Mouse (Mus musculus) olfactory bulb, adult 2 months (tissue): ENCODE results near the gene Fbxo11. TPM values are rescaled to one million over a fixed set of nuclear protein-coding genes. Genes with fewer than 3 reads are reported as not detected.
"Not testable (repeated sequence)": the region's sequence is repeated elsewhere in the genome, so short reads cannot be mapped to it uniquely, and the experiment has no call there.

Experiments used
- H3K27ac ChIP-seq: fragments of 200-500 bp; 2 replicates; pipeline ENCODE4 v1.5.1; 2012; ENCODE audit warnings: low read depth, low read length; ENCODE audit not compliant: insufficient read depth
- H3K4me1 ChIP-seq: fragments of 200-500 bp; 2 replicates; pipeline ENCODE4 v1.6.1; 2012; ENCODE audit warnings: low read length; ENCODE audit not compliant: control insufficient read depth, insufficient read depth
- H3K4me3 ChIP-seq: fragments of 200-500 bp; 2 replicates; pipeline ENCODE4 v1.5.1; 2012; ENCODE audit warnings: mild to moderate bottlenecking, low read depth, low read length, moderate library complexity; ENCODE audit not compliant: insufficient read depth
- CTCF ChIP-seq: fragments of 200-500 bp; IDR thresholded peaks from 2 replicates; pipeline ENCODE4 v1.5.1; 2012; ENCODE audit warnings: low read depth, mild to moderate bottlenecking, low read length, moderate library complexity; ENCODE audit not compliant: insufficient read depth
- POLR2A ChIP-seq: fragments of 200-500 bp; IDR thresholded peaks from 2 replicates; pipeline ENCODE4 v1.6.1; 2012; ENCODE audit warnings: mild to moderate bottlenecking, low read depth, low read length, moderate library complexity; ENCODE audit not compliant: insufficient read depth
- WGBS: fragments of 180-500 bp; shearing (Covaris S2); methylation state at CpG from one replicate; pipeline ENCODE4 v1.1.7; 2018; 5-methylcytosine and 5-hydroxymethylcytosine counted together
- polyA plus RNA-seq: library from polyadenylated mRNA; stranded (reverse); fragments of >200 nt; gene quantifications from 2 replicates; pipeline ENCODE4 v1.2.4, GENCODE M21; 2012; ENCODE audit warnings: low replicate concordance; ENCODE audit not compliant: missing spikeins, insufficient read depth, insufficient read length

The Fbxo11 gene
- polyA plus RNA-seq, 1 experiment: 140 TPM

GRCm38 (mm10) chr17:87974629-87975228 is 90.4 kb downstream of the Fbxo11 start, which contains the start of gene Msh6:
Gene Msh6, plus strand, starts transcription at chr17:87975062.
- Histone ChIP-seq H3K27ac (peak within 1 kb of the TSS; percentile 14; the same call in 1 of the 2 replicates), H3K4me3 (peak within 1 kb of the TSS; percentile 91), H3K4me1 (no peaks in the 10 kb centered on the region)
- TF ChIP-seq CTCF: no peak
- peak; percentile 74 for TF ChIP-seq POLR2A
- under 1% methylated on average over 63 of the region's 63 CpGs for WGBS

GRCm38 (mm10) chr17:87973261-87974167 is 91.6 kb downstream of the Fbxo11 start:
- Histone ChIP-seq H3K4me1 (no peaks in the 10 kb centered on the region), H3K27ac (no peak overlapping the region), H3K4me3 (no peak overlapping the region)
- 64% methylated on average over 10 of the region's 10 CpGs for WGBS
- no peak for TF ChIP-seq CTCF
- TF ChIP-seq POLR2A: no peak

DNA sequence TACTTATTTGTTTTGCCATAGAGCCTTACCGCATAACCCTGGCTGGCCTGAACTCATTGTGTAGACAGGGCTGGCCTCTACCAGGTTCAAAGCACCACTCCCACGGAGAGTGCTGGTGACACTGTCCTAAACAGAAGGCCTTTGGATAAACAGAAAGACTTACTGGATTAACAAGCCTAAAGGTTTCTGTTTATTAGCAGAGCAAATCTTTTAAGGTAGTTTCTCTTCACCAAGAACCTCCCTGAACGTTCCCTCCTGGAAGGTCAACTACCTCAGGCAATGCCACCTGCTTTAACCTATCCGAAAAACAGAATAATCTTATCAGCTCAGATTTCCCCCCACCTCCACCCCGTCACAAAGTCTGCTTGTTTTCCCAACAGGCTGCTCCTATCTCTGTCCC is 92.2 kb downstream of the Fbxo11 start:
- 90% methylated on average over 5 of the region's 5 CpGs for WGBS
- TF ChIP-seq CTCF (no peak), POLR2A (no peak)
- Histone ChIP-seq H3K27ac (no peak overlapping the region), H3K4me3 (no peak overlapping the region), H3K4me1 (no peaks in the 10 kb centered on the region)

DNA sequence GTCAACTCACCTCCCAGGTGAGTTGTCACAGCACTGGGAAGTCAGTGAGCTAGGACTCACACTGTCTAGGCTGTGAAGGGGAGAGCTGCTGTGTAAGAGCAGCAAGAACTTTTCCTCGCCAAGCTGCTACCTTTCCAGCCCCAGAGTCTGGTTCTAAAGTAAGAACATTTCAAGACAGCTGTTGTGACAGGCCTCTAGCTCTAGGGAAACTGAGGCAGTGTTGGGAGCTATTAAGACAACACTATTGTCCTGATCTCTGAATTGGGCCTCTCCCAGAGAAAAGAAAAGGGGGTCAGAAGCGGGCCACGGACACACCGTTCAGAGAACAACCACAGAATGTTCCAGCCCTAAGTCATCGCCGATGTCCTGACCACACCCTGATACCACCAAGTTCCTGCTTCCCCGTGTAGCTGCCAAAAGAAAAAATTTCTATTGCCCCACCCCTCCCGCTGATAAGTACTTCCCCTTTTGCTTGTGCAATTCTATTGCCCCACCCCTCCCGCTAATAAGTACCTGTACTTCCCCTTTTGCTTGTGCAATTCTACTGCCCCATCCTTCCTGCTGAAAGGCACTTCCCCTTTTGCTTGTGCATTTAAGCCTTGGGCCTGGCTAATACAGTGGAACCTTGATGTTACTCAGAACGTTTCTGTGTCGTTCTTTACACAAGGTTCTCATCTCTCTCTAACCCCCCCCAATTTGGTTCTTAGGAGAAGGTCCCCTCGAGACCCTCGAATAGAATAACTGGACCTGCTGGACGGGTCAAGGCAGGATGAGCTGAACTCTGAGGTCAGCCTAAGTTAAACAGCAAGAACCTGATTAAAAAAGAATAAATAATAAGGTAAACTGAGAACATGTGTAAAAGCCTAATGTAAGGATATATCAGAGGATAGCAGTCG is 93.1 kb downstream of the Fbxo11 start:
- H3K4me1 ChIP-seq, H3K4me3 ChIP-seq, H3K27ac ChIP-seq: not testable (repeated sequence)
- WGBS: 89% methylated on average over 15 of the region's 15 CpGs

DNA sequence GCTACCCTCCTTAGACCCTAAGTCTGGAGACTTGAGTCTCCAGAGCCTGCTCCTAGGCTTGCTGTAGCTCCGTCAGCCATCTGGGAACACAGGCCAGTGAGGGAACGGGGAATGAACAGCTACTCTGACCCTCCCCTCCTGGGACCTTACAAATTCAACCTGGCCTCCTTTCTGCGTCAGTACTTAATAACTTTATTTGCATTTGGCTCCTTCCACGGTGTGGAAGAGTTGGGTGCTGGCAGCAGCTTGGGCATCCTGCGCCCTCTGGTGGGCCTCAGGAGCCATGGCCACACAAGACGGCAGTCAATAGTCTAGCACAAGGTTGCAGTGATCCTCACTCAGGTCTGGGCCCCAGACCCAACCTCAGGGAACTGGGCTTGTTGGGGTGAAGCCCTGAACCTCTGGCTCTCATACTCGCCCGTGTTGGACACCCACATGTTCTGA is 96.6 kb downstream of the Fbxo11 start:
- H3K4me3 ChIP-seq, H3K4me1 ChIP-seq, H3K27ac ChIP-seq: not testable (repeated sequence)
- WGBS: 29% methylated on average over 7 of the region's 8 CpGs

DNA sequence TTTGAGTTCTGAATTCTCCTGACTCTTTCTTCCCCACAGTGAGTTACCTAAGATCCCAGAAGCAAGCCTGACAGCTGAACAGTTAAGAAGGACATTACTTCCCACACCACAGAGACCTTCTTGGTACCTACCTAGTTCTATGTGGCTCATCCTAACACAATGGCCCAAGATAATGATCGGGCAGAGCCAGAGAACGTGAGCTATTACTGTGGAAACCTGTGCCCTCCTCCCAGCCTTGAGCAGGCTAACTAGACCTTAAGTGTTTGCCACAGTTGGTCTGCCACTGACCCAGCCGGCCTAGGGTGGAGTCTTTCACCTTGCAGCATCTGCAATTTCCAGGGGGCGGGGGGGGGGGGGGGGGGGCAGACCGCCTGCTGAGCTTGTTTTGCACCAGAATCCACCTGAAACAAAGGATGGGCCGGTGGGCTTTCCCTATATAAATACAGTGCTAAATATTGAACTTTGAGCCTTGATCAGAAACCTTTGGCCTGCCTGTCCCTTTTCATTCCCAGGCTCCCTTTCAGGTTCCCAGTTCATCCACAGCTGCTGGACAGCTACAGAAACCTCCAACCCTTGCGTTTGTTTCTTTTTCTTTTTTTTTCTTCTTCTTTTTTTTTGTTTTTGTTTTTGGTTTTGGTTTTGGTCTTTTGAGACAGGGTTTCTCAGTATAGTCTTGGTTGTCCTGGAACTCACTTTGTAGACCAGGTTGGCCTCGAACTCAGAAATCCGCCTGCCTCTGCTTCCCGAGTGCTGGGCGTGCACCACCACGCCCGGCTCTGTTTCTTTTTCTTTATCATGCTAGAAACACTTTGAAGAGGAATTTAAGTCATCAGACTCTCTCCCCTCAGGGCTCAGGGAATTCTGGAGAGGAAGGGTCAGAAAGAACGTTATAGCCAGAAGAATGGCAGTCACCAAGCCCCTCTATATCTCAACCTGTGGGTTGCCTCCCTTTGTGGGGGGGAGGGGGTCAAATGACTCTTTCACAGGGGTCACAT is 101.7 kb downstream of the Fbxo11 start:
- Histone ChIP-seq H3K4me1 (no peaks in the 10 kb centered on the region), H3K27ac (no peak overlapping the region), H3K4me3 (no peak overlapping the region)
- TF ChIP-seq POLR2A: no peak
- 92% methylated on average over 14 of the region's 14 CpGs for whole genome bisulfite sequencing

DNA sequence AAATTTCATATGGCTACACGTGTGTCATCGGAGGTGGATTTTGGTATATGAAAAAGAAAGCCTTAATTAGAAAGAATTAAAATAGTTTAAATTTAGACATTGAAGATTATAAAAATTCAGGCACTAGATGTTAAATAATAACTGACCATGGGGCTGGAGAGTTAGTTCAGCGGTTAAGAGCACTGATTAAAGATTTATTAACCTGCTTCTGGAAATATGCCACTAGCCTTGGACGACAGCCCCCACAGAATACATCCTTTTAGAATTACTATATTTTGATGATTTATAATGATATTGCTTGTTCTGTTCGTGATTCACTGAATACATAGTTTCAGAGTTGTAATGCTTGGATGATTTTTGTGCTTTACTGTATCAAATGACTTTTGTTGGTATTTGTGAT is 105.2 kb downstream of the Fbxo11 start:
- not testable (repeated sequence) for H3K4me3 ChIP-seq, H3K27ac ChIP-seq
- whole genome bisulfite sequencing: 89% methylated on average over 5 of the region's 5 CpGs

GRCm38 (mm10) chr17:87959406-87959805 is 105.7 kb downstream of the Fbxo11 start:
- not testable (repeated sequence) for H3K27ac ChIP-seq, H3K4me3 ChIP-seq, H3K4me1 ChIP-seq
- WGBS: 90% methylated on average over 11 of the region's 11 CpGs

More for the DNA sequence above, 105.2 kb downstream of the Fbxo11 start:
- H3K4me1 ChIP-seq: not testable (repeated sequence)
